In genomic region chr11:113121307-113121706, GRCm38 (mm10) we compare ENCODE assay signal across 12 mouse cellular contexts.
A peak's percentile ranks its signal among the peaks of the same experiment; 100 is the strongest.
DNase-seq lines count a peak whose midpoint lies in the region; ATAC-seq and TF ChIP-seq lines count a peak whose summit lies in the region.
"Had no signal": no experiment of that assay in that cellular context is flagged by ENCODE, and none has a peak within 500 bp of the region (broad histone marks: within the 10 kb centered on the region; RNA-seq: fewer than 3 reads in every experiment).

No protein-coding gene starts in this region.

- no peak overlapping the region; the same call in 1 of the 2 replicates for H3K4me2 ChIP-seq in forebrain, postnatal 0 days (ENCODE audit: low read depth)
- no peak overlapping the region for H3K4me2 ChIP-seq in midbrain, embryonic 16.5 days (ENCODE audit: low read length)

- peaks cover 5% of the 10 kb centered on the region for H3K36me3 ChIP-seq in embryonic facial prominence, embryonic 10.5 days (replicated peaks)
- H3K36me3 ChIP-seq in forebrain, postnatal 0 days (ENCODE audit: insufficient read depth): no peaks in the 10 kb centered on the region
- H3K36me3 ChIP-seq in midbrain, embryonic 16.5 days (ENCODE audit: control insufficient read depth, insufficient read depth, low read length): no peaks in the 10 kb centered on the region

- no peak; the same call in 1 of the 2 replicates for ATAC-seq in forebrain, postnatal 0 days
- ATAC-seq in midbrain, embryonic 16.5 days: no peak

- peaks cover 30% of the 10 kb centered on the region for H3K4me1 ChIP-seq in embryonic facial prominence, embryonic 10.5 days
- 0 out of 2 replicates have a peak, but pooled peaks cover 14% of the 10 kb centered on the region for H3K4me1 ChIP-seq in forebrain, postnatal 0 days (ENCODE audit: insufficient read depth)
- peaks cover 19% of the 10 kb centered on the region for H3K4me1 ChIP-seq in midbrain, embryonic 16.5 days (ENCODE audit: control insufficient read depth, insufficient read depth, low read length)

- no peak overlapping the region for H3K4me3 ChIP-seq in layer of hippocampus, adult 2 months
- H3K4me3 ChIP-seq in embryonic facial prominence, embryonic 10.5 days: no peak overlapping the region
- H3K4me3 ChIP-seq in forebrain, postnatal 0 days (ENCODE audit: low read depth, low read length): no peak overlapping the region
- H3K4me3 ChIP-seq in midbrain, embryonic 16.5 days (ENCODE audit: low read depth, low read length): no peak overlapping the region

- WGBS in embryonic facial prominence, embryonic 10.5 days: 39% methylated on average over 12 of the region's 12 CpGs
- WGBS in forebrain, postnatal 0 days: 28% methylated on average over 12 of the region's 12 CpGs
- 40% methylated on average over 12 of the region's 12 CpGs for WGBS in midbrain, embryonic 16.5 days

- H3K9me3 ChIP-seq in embryonic facial prominence, embryonic 10.5 days: no peaks in the 10 kb centered on the region
- no peaks in the 10 kb centered on the region for H3K9me3 ChIP-seq in forebrain, postnatal 0 days (ENCODE audit: low read length)
- no peaks in the 10 kb centered on the region for H3K9me3 ChIP-seq in midbrain, embryonic 16.5 days (replicated peaks; ENCODE audit: control insufficient read depth, low read length, poor library complexity, severe bottlenecking)

- DNase-seq in layer of hippocampus, adult 2 months (ENCODE audit: low spot score in 2 of 2): no peak
- no peak for DNase-seq in layer of hippocampus, adult 18-20 months (ENCODE audit: low spot score in 2 of 2)
- no peak for DNase-seq in embryonic facial prominence, embryonic 10.5 days (ENCODE audit: low spot score)
- DNase-seq in forebrain, postnatal 0 days: no peak
- no peak for DNase-seq in urinary bladder, postnatal 14 days (ENCODE audit: low spot score)
- no peak for DNase-seq in adrenal gland, postnatal 36 days
- DNase-seq: adrenal gland, adult 8-10 months; cerebellum, adult 2 months; heart, postnatal 36 days; layer of hippocampus, adult 9-11 months had no signal

- 0 out of 2 replicates have a peak, but pooled peaks cover 4% of the 10 kb centered on the region for H3K27me3 ChIP-seq in embryonic facial prominence, embryonic 10.5 days (replicated peaks; ENCODE audit: low read depth, poor library complexity, severe bottlenecking)
- H3K27me3 ChIP-seq in forebrain, postnatal 0 days (ENCODE audit: insufficient read depth, low read length): no peaks in the 10 kb centered on the region
- H3K27me3 ChIP-seq in midbrain, embryonic 16.5 days (ENCODE audit: control insufficient read depth, insufficient read depth, low read depth, low read length): no peaks in the 10 kb centered on the region

- H3K9ac ChIP-seq in forebrain, postnatal 0 days: no peak overlapping the region
- no peak overlapping the region for H3K9ac ChIP-seq in midbrain, embryonic 16.5 days (ENCODE audit: low read depth, low read length)
- H3K9ac ChIP-seq: liver, embryonic 14.5 days had no signal

- H3K27ac ChIP-seq in layer of hippocampus, adult 2 months: peak overlapping the region; percentile 59
- peak overlapping the region; percentile 67 for H3K27ac ChIP-seq in embryonic facial prominence, embryonic 10.5 days (replicated peaks)
- H3K27ac ChIP-seq in forebrain, postnatal 0 days (ENCODE audit: low read depth, low read length): peak overlapping the region; percentile 15; the same call in 1 of the 2 replicates
- peak overlapping the region; percentile 28; the same call in 1 of the 2 replicates for H3K27ac ChIP-seq in midbrain, embryonic 16.5 days (ENCODE audit: low read length)
- H3K27ac ChIP-seq: liver, embryonic 14.5 days had no signal

- no peak for TF ChIP-seq CTCF in layer of hippocampus, adult 2 months (conservative IDR thresholded peaks at IDR 0.05)
- TF ChIP-seq CTCF in forebrain, postnatal 0 days (IDR thresholded peaks at IDR 0.05; ENCODE audit: low read depth): no peak

Comparison
In these comparisons a context has a peak if more than half of its experiments do, and no peak if none do; other contexts are left out.
1. H3K27ac ChIP-seq: peak in every context shown above with its lines; median percentile 67 in embryonic facial prominence, embryonic 10.5 days; 59 in layer of hippocampus, adult 2 months; 28 in midbrain, embryonic 16.5 days; 15 in forebrain, postnatal 0 days.